8 mouse cellular contexts compared by ENCODE assay signal in genomic region chr12:11336845-11337244, GRCm38 (mm10).
DNase-seq lines count a peak whose midpoint lies in the region; ATAC-seq and TF ChIP-seq lines count a peak whose summit lies in the region.

No protein-coding gene starts in this region.

- TF ChIP-seq CTCF in forebrain, postnatal 0 days (IDR thresholded peaks at IDR 0.05; ENCODE audit: low read depth), result peak; percentile 70
- peak; percentile 82 for TF ChIP-seq CTCF in stomach, postnatal 0 days (IDR thresholded peaks at IDR 0.05; ENCODE audit: low read depth)

- H3K4me1 ChIP-seq in forebrain, postnatal 0 days (ENCODE audit: insufficient read depth), result no peaks in the 10 kb centered on the region
- no peaks in the 10 kb centered on the region for H3K4me1 ChIP-seq in forebrain, embryonic 13.5 days
- no peaks in the 10 kb centered on the region for H3K4me1 ChIP-seq in limb, embryonic 11.5 days (ENCODE audit: control insufficient read depth, insufficient read depth, low read length)
- H3K4me1 ChIP-seq in stomach, postnatal 0 days (replicated peaks; ENCODE audit: control insufficient read depth, insufficient read depth), result no peaks in the 10 kb centered on the region

- no peak overlapping the region for H3K27ac ChIP-seq in forebrain, postnatal 0 days (ENCODE audit: low read depth, low read length)
- H3K27ac ChIP-seq in forebrain, embryonic 13.5 days, result no peak overlapping the region
- no peak overlapping the region for H3K27ac ChIP-seq in limb, embryonic 11.5 days (replicated peaks; ENCODE audit: low read depth, low read length)
- no peak overlapping the region for H3K27ac ChIP-seq in stomach, postnatal 0 days (replicated peaks)

- no peaks in the 10 kb centered on the region for H3K27me3 ChIP-seq in forebrain, postnatal 0 days (ENCODE audit: insufficient read depth, low read length)
- no peaks in the 10 kb centered on the region for H3K27me3 ChIP-seq in forebrain, embryonic 13.5 days
- no peaks in the 10 kb centered on the region for H3K27me3 ChIP-seq in limb, embryonic 11.5 days (ENCODE audit: control insufficient read depth, insufficient read depth, low read length)
- H3K27me3 ChIP-seq in stomach, postnatal 0 days (ENCODE audit: control insufficient read depth, insufficient read depth, low read length), result no peaks in the 10 kb centered on the region

- H3K36me3 ChIP-seq in forebrain, postnatal 0 days (ENCODE audit: insufficient read depth), result no peaks in the 10 kb centered on the region
- no peaks in the 10 kb centered on the region for H3K36me3 ChIP-seq in forebrain, embryonic 13.5 days (ENCODE audit: poor library complexity, severe bottlenecking)
- H3K36me3 ChIP-seq in limb, embryonic 11.5 days (ENCODE audit: control insufficient read depth, insufficient read depth, low read length), result no peaks in the 10 kb centered on the region
- no peaks in the 10 kb centered on the region for H3K36me3 ChIP-seq in stomach, postnatal 0 days (ENCODE audit: control insufficient read depth, insufficient read depth, low read length)

- ATAC-seq in forebrain, postnatal 0 days, result no peak
- ATAC-seq in forebrain, embryonic 13.5 days, result no peak
- ATAC-seq in limb, embryonic 11.5 days (ENCODE audit: insufficient number of reproducible peaks, low FRiP score, low TSS enrichment, low read depth), result no peak
- ATAC-seq in stomach, postnatal 0 days (ENCODE audit: low FRiP score, low TSS enrichment), result no peak

- no peaks in the 10 kb centered on the region for H3K9me3 ChIP-seq in forebrain, postnatal 0 days (ENCODE audit: low read length)
- H3K9me3 ChIP-seq in forebrain, embryonic 13.5 days (replicated peaks), result no peaks in the 10 kb centered on the region
- H3K9me3 ChIP-seq in limb, embryonic 11.5 days (ENCODE audit: control insufficient read depth, low read length), result no peaks in the 10 kb centered on the region
- no peaks in the 10 kb centered on the region for H3K9me3 ChIP-seq in stomach, postnatal 0 days (ENCODE audit: control insufficient read depth, low read length)

- 44% methylated on average over 4 of the region's 4 CpGs for WGBS in forebrain, postnatal 0 days
- 44% methylated on average over 4 of the region's 4 CpGs for WGBS in forebrain, embryonic 13.5 days
- WGBS in limb, embryonic 11.5 days, result 38% methylated on average over 4 of the region's 4 CpGs
- 40% methylated on average over 4 of the region's 4 CpGs for WGBS in stomach, postnatal 0 days

- no peak overlapping the region for H3K4me2 ChIP-seq in forebrain, postnatal 0 days (ENCODE audit: low read depth)
- H3K4me2 ChIP-seq in forebrain, embryonic 13.5 days, result no peak overlapping the region
- H3K4me2 ChIP-seq in limb, embryonic 11.5 days (ENCODE audit: low read depth, severe bottlenecking), result no peak overlapping the region
- H3K4me2 ChIP-seq in stomach, postnatal 0 days (replicated peaks; ENCODE audit: low read depth), result no peak overlapping the region

- no peak overlapping the region for H3K9ac ChIP-seq in forebrain, postnatal 0 days
- H3K9ac ChIP-seq in forebrain, embryonic 13.5 days, result no peak overlapping the region
- H3K9ac ChIP-seq in limb, embryonic 11.5 days (ENCODE audit: low read length), result no peak overlapping the region
- H3K9ac ChIP-seq in stomach, postnatal 0 days (ENCODE audit: low read length), result no peak overlapping the region

- DNase-seq in forebrain, postnatal 0 days, result peak; percentile 52
- peak; percentile 34 for DNase-seq in ovary, postnatal 36 days (ENCODE audit: low spot score)
- no peak for DNase-seq in ovary, postnatal 10 days (ENCODE audit: low spot score)
- DNase-seq in adrenal gland, adult 18-20 months (ENCODE audit: low spot score in 2 of 2), result peak; percentile 46 to 56
- peak; percentile 60 for DNase-seq in gastrocnemius, postnatal 10 days
- peak; percentile 59 for DNase-seq in limb, embryonic 11.5 days (ENCODE audit: low spot score)
- DNase-seq in stomach, postnatal 0 days (ENCODE audit: low spot score), result peak; percentile 27

- TF ChIP-seq EP300 in stomach, postnatal 0 days (optimal IDR thresholded peaks at IDR 0.05), result no peak

- no peak overlapping the region for H3K4me3 ChIP-seq in forebrain, postnatal 0 days (ENCODE audit: low read depth, low read length)
- no peak overlapping the region for H3K4me3 ChIP-seq in forebrain, embryonic 13.5 days
- H3K4me3 ChIP-seq in limb, embryonic 11.5 days (ENCODE audit: low read depth, low read length), result no peak overlapping the region
- H3K4me3 ChIP-seq in stomach, postnatal 0 days (ENCODE audit: low read depth, low read length), result no peak overlapping the region
